Mouse (Mus musculus): Measurements from ENCODE around the gene Phc2. TPM values are rescaled to one million over a fixed set of nuclear protein-coding genes. Genes with fewer than 3 reads are reported as not detected.

The Phc2 gene
- total RNA-seq, 1 experiment: 29.8 TPM

DNA sequence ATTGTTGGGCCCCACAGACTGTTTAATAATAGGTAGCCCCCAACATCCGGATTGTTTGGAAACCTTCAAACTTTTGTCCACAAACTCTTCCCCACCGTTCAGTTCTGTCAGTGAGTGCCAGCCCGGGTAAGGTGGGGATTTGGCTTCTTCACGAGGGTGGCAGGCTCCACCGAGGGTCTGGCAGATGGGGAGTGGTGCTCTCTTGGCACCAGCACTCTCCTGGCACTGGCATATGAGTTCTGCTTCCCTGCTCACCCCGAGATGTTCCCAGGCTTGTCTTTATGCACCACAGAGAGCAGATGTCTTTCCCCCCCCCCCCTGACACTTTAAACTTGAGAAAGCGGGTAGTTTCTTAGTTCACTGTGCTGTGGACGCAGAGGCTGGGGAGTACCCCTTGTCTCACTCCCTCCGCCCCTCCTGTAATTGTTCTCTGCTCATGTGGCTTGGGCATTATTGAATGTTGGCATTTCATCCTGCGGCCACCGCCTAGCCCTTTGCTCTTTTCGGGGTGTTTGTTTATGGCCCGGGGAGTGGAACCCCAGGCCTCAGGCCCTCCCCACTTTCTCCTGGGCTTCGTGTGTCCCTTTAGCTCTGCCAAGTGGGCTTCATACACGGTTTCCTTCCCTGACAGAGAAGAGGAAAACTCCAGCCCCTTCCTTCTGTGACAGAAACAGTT, 74.7 kb downstream of the Phc2 start:
- Histone ChIP-seq H3K4me1 (ENCODE audit: control insufficient read depth in 2 of 2, insufficient read depth in 2 of 2, low read length in 2 of 2, poor library complexity in 1 of 2) (peaks cover 2 to 13% of the 10 kb centered on the region in 2 experiments; a peak in 3 of 4 replicates), H3K9me3 (ENCODE audit: control insufficient read depth, insufficient read depth, low read depth, low read length) (no peaks in the 10 kb centered on the region), H3K4me3 (ENCODE audit: insufficient read depth in 1 of 2, low read depth in 1 of 2, low read length in 2 of 2, poor library complexity in 1 of 2, severe bottlenecking in 1 of 2) (no peak overlapping the region), H3K9ac (ENCODE audit: insufficient read depth, low read depth, low read length, poor library complexity, severe bottlenecking) (no peak overlapping the region), H3K27ac (ENCODE audit: insufficient read depth, low read depth, low read length, poor library complexity, severe bottlenecking) (no peak overlapping the region), H3K36me3 (ENCODE audit: control insufficient read depth, insufficient read depth, low read length, poor library complexity, severe bottlenecking) (no peaks in the 10 kb centered on the region)
- DNase-seq (ENCODE audit: low read depth, low spot score): no peak
- in situ Hi-C loops (cut with MboI; ENCODE audit: low sequenced_read_pairs in 2 of 2, unreplicated experiment in 2 of 2): no loop called here
- TF ChIP-seq ZC3H11A (IDR thresholded peaks at IDR 0.05; ENCODE audit: borderline replicate concordance, low read depth, low read length) (no peak), ZNF384 (IDR thresholded peaks at IDR 0.05; ENCODE audit: low read depth, low read length) (no peak), HCFC1 (IDR thresholded peaks at IDR 0.05; ENCODE audit: borderline replicate concordance, insufficient read depth, low read length) (no peak), CHD2 (IDR thresholded peaks at IDR 0.05; ENCODE audit: low read depth, low read length) (no peak), MAFK (IDR thresholded peaks at IDR 0.05; ENCODE audit: insufficient read depth, low read depth, low read length) (no peak)

DNA sequence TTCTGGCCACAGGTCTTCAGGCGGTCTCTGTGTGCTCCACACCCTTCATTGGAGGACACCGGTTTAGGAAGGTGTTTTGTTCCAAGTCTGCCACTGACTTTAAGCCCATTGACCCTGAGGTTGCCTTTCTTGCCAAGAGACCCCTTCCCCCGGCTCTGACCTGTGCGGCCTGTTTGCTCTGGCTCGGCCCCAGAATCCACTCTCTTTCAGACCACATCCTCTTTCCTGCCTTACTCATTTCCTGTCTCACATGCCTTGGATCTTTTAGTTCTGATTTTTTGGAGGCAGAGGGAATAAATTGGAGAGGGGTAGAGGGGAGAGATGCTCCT, 75.2 kb downstream of the Phc2 start:
- Histone ChIP-seq H3K36me3 (ENCODE audit: control insufficient read depth, insufficient read depth, low read length, poor library complexity, severe bottlenecking) (no peaks in the 10 kb centered on the region), H3K27ac (ENCODE audit: insufficient read depth, low read depth, low read length, poor library complexity, severe bottlenecking) (no peak overlapping the region), H3K9me3 (ENCODE audit: control insufficient read depth, insufficient read depth, low read depth, low read length) (no peaks in the 10 kb centered on the region), H3K4me1 (ENCODE audit: control insufficient read depth in 2 of 2, insufficient read depth in 2 of 2, low read length in 2 of 2, poor library complexity in 1 of 2) (peaks cover 2 to 16% of the 10 kb centered on the region in 2 experiments; a peak in 3 of 4 replicates), H3K9ac (ENCODE audit: insufficient read depth, low read depth, low read length, poor library complexity, severe bottlenecking) (no peak overlapping the region), H3K4me3 (ENCODE audit: insufficient read depth in 1 of 2, low read depth in 1 of 2, low read length in 2 of 2, poor library complexity in 1 of 2, severe bottlenecking in 1 of 2) (no peak overlapping the region)
- DNase-seq (ENCODE audit: low read depth, low spot score): no peak
- TF ChIP-seq MAFK (IDR thresholded peaks at IDR 0.05; ENCODE audit: insufficient read depth, low read depth, low read length) (no peak), ZC3H11A (IDR thresholded peaks at IDR 0.05; ENCODE audit: borderline replicate concordance, low read depth, low read length) (no peak), ZNF384 (IDR thresholded peaks at IDR 0.05; ENCODE audit: low read depth, low read length) (no peak), CHD2 (IDR thresholded peaks at IDR 0.05; ENCODE audit: low read depth, low read length) (no peak), HCFC1 (IDR thresholded peaks at IDR 0.05; ENCODE audit: borderline replicate concordance, insufficient read depth, low read length) (no peak)
- in situ Hi-C loops (cut with MboI; ENCODE audit: low sequenced_read_pairs in 2 of 2, unreplicated experiment in 2 of 2): no loop called here

DNA sequence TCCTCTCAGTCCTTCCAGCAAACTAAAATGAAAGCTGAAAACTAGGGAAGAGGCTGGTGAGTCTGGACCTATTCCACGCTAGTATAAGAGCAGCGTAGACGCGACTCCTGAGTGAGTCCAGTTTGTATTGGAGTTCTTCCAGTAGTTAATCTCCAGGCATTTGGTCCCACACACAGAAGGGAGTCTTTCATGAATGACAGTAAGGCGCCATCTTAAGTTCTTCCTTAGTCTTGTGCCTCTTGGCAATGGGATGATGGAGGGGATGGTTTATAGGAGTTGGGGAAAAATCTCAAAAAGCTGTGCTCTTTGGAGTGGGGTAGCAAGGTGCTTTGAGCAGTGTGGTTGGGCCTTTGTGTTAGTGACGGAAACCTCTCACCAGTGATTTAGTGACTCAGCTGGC, 75.8 kb downstream of the Phc2 start:
- no peak overlapping the region for H3K4me3 ChIP-seq (ENCODE audit: insufficient read depth in 1 of 2, low read depth in 1 of 2, low read length in 2 of 2, poor library complexity in 1 of 2, severe bottlenecking in 1 of 2)
- in situ Hi-C loops (cut with MboI; ENCODE audit: low sequenced_read_pairs in 2 of 2, unreplicated experiment in 2 of 2): no loop called here
- no peak for TF ChIP-seq MAFK (IDR thresholded peaks at IDR 0.05; ENCODE audit: insufficient read depth, low read depth, low read length)
- TF ChIP-seq HCFC1 (IDR thresholded peaks at IDR 0.05; ENCODE audit: borderline replicate concordance, insufficient read depth, low read length): no peak
- no peak for TF ChIP-seq ZC3H11A (IDR thresholded peaks at IDR 0.05; ENCODE audit: borderline replicate concordance, low read depth, low read length)
- no peak for TF ChIP-seq ZNF384 (IDR thresholded peaks at IDR 0.05; ENCODE audit: low read depth, low read length)
- no peak for TF ChIP-seq CHD2 (IDR thresholded peaks at IDR 0.05; ENCODE audit: low read depth, low read length)
- DNase-seq (ENCODE audit: low read depth, low spot score): no peak
- no peak overlapping the region for H3K9ac ChIP-seq (ENCODE audit: insufficient read depth, low read depth, low read length, poor library complexity, severe bottlenecking)
- H3K27ac ChIP-seq (ENCODE audit: insufficient read depth, low read depth, low read length, poor library complexity, severe bottlenecking): no peak overlapping the region
- H3K36me3 ChIP-seq (ENCODE audit: control insufficient read depth, insufficient read depth, low read length, poor library complexity, severe bottlenecking): no peaks in the 10 kb centered on the region
- peaks cover 2 to 20% of the 10 kb centered on the region in 2 experiments; a peak in 3 of 4 replicates for H3K4me1 ChIP-seq (ENCODE audit: control insufficient read depth in 2 of 2, insufficient read depth in 2 of 2, low read length in 2 of 2, poor library complexity in 1 of 2)
- H3K9me3 ChIP-seq (ENCODE audit: control insufficient read depth, insufficient read depth, low read depth, low read length): no peaks in the 10 kb centered on the region

DNA sequence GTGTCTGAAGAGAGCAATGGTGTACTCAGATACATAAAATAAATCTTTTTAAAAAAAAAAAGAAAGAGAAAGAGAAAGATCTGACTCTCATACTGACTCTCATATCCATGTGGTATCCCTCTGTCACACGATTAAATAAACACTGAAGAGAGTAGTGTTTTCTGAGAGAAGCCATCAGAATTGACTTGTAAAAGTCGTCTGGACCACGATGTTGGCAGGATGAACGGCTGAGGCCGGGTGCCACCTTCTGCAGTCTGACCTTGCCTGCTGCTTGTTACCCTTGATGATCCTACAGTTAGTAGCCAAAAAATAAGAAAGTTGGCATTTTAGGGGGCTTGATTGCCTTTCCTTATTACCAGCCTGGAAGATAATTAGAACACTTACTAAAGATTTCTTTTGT, 78.3 kb downstream of the Phc2 start:
- Histone ChIP-seq H3K9ac (ENCODE audit: insufficient read depth, low read depth, low read length, poor library complexity, severe bottlenecking) (no peak overlapping the region), H3K4me3 (ENCODE audit: insufficient read depth in 1 of 2, low read depth in 1 of 2, low read length in 2 of 2, poor library complexity in 1 of 2, severe bottlenecking in 1 of 2) (no peak overlapping the region), H3K27ac (ENCODE audit: insufficient read depth, low read depth, low read length, poor library complexity, severe bottlenecking) (no peak overlapping the region), H3K9me3 (ENCODE audit: control insufficient read depth, insufficient read depth, low read depth, low read length) (no peaks in the 10 kb centered on the region), H3K4me1 (ENCODE audit: control insufficient read depth in 2 of 2, insufficient read depth in 2 of 2, low read length in 2 of 2, poor library complexity in 1 of 2) (peaks cover 2 to 26% of the 10 kb centered on the region in 2 experiments; a peak in 3 of 4 replicates), H3K36me3 (ENCODE audit: control insufficient read depth, insufficient read depth, low read length, poor library complexity, severe bottlenecking) (no peaks in the 10 kb centered on the region)
- in situ Hi-C loops (cut with MboI; ENCODE audit: low sequenced_read_pairs in 2 of 2, unreplicated experiment in 2 of 2): no loop called here
- TF ChIP-seq MAFK (IDR thresholded peaks at IDR 0.05; ENCODE audit: insufficient read depth, low read depth, low read length): no peak
- TF ChIP-seq HCFC1 (IDR thresholded peaks at IDR 0.05; ENCODE audit: borderline replicate concordance, insufficient read depth, low read length): no peak
- TF ChIP-seq ZC3H11A (IDR thresholded peaks at IDR 0.05; ENCODE audit: borderline replicate concordance, low read depth, low read length): no peak
- TF ChIP-seq CHD2 (IDR thresholded peaks at IDR 0.05; ENCODE audit: low read depth, low read length): no peak
- no peak for TF ChIP-seq ZNF384 (IDR thresholded peaks at IDR 0.05; ENCODE audit: low read depth, low read length)
- no peak for DNase-seq (ENCODE audit: low read depth, low spot score)

All from ES-E14 (cell line).